Mouse (Mus musculus) neural tube, embryonic 14.5 days (tissue): ENCODE measurements at regions not wholly inside any gene's neighbourhood (a gene's known extent, or its start where the extent isn't known, plus 50 kb on each side); places are given as distances from the start of the nearest gene placed in this dataset.

Experiments
- ATAC-seq: fragments of 200-750 bp; cut with Nextera tagmentation; 2 replicates; pipeline ENCODE4 v1.8.0; 2017; ENCODE audit warnings: low read depth, mild to moderate bottlenecking, moderate TSS enrichment, moderate library complexity
- H3K27ac ChIP-seq: fragments of 300-500 bp; sonication (generic); 2 replicates; pipeline ENCODE4 v1.5.1; 2014; ENCODE audit warnings: low read depth, mild to moderate bottlenecking, control low read depth, low read length, moderate library complexity, mixed read lengths
- H3K27me3 ChIP-seq: fragments of 300-500 bp; sonication (generic); 2 replicates; pipeline ENCODE4 v1.6.1; 2014; ENCODE audit warnings: low read length; ENCODE audit not compliant: control insufficient read depth, insufficient read depth
- H3K36me3 ChIP-seq: fragments of 300-500 bp; sonication (generic); 2 replicates; pipeline ENCODE4 v1.6.1; 2014; ENCODE audit warnings: low read length, mixed read lengths; ENCODE audit not compliant: control insufficient read depth, insufficient read depth
- H3K4me1 ChIP-seq: fragments of 300-500 bp; sonication (generic); 2 replicates; pipeline ENCODE4 v1.6.1; 2014; ENCODE audit warnings: low read length; ENCODE audit not compliant: control insufficient read depth, insufficient read depth
- H3K4me2 ChIP-seq: fragments of 300-500 bp; sonication (generic); 2 replicates; pipeline ENCODE4 v1.6.1; 2014; ENCODE audit warnings: mild to moderate bottlenecking, low read depth, low read length, control low read depth
- H3K4me3 ChIP-seq: fragments of 300-500 bp; sonication (generic); 2 replicates; pipeline ENCODE4 v1.5.1; 2014; ENCODE audit warnings: low read depth, low read length, control low read depth, mixed read lengths
- H3K9ac ChIP-seq: fragments of 300-500 bp; sonication (generic); replicated peaks from 2 replicates; pipeline ENCODE4 v1.6.1; 2014; ENCODE audit warnings: low read depth, mild to moderate bottlenecking, control low read depth, low read length, mixed read lengths
- H3K9me3 ChIP-seq: fragments of 300-500 bp; sonication (generic); 2 replicates; pipeline ENCODE4 v1.6.1; 2016; ENCODE audit warnings: low read length; ENCODE audit not compliant: control insufficient read depth
- WGBS: fragments of 180-500 bp; shearing (Covaris S2); extraction: QIAGEN DNeasy Blood & Tissue Kit; methylation state at CpG from one replicate; pipeline ENCODE4 v1.1.7; 2014; 5-methylcytosine and 5-hydroxymethylcytosine counted together

- H3K27me3 ChIP-seq = no peaks in the 10 kb centered on the region
- no peak overlapping the region for H3K4me3 ChIP-seq
- no peak for ATAC-seq
- no peak overlapping the region for H3K4me2 ChIP-seq
- H3K27ac ChIP-seq = no peak overlapping the region
- no peaks in the 10 kb centered on the region for H3K9me3 ChIP-seq
- H3K9ac ChIP-seq = no peak overlapping the region
- H3K36me3 ChIP-seq = no peaks in the 10 kb centered on the region
- no peaks in the 10 kb centered on the region for H3K4me1 ChIP-seq
- 72% methylated on average over 4 of the region's 4 CpGs for WGBS
These were observed 457.3 kb upstream of the Tbx3 start for GRCm38 (mm10) chr5:119213196-119213595.

DNA sequence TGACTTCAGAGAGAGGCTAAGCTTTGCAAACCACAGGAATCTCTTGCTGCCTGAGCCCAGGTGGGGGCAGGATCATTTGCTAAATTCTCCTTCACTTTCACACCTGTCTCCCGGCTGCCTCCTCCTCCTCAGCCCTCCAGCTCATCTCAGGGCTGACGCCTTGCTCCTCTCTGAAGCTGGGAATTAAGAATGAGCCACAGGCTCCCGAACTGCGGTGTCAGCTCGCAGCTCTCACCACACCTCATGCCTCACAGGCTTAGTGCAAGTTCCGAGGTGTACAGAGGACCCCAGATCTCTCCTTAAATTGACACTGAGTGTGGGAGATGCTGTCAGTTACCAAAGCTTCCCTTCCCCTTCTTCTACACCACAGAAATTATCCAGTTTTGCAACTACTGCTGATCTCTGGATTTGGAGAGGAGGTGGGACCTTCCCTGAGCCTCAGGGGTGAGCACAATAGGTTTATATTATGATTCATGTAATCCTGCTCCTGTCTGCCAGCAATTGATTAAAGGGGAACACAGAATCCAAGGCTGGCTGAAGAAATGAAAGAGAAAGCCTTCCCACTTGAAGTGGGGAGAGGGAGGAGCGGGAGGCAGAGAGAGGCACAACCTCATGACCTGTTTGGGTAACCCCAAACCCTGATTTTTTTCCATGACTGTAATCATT lies 456.6 kb upstream of the Tbx3 start:
- whole genome bisulfite sequencing = 59% methylated on average over 7 of the region's 7 CpGs
- Histone ChIP-seq H3K27me3 (no peaks in the 10 kb centered on the region), H3K27ac (no peak overlapping the region), H3K4me2 (no peak overlapping the region), H3K4me1 (no peaks in the 10 kb centered on the region), H3K4me3 (no peak overlapping the region), H3K9ac (no peak overlapping the region), H3K36me3 (no peaks in the 10 kb centered on the region), H3K9me3 (no peaks in the 10 kb centered on the region)
- ATAC-seq = no peak

DNA sequence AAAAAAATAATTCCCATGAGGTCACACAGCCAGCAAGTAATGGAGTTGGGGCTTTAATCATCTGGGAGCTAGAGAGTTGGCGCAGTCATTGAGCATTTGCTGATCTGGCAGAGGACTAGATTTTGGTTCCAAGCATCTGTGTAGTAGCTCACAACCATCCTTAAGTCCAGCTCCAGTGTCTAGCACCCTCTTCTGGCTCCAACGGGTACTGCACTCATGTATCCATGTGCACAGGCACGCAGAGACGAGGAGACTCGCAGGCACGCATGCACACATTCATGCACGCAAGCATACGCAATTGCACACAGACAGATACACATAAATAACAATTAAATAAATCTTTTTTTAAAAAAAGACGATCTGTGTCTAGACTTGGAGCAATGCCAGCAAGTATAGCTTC lies 455.5 kb upstream of the Tbx3 start:
- no peaks in the 10 kb centered on the region for H3K4me1 ChIP-seq

GRCm38 (mm10) chr5:119215364-119215763 lies 455.1 kb upstream of the Tbx3 start:
- Histone ChIP-seq H3K4me1 (no peaks in the 10 kb centered on the region), H3K4me3 (no peak overlapping the region), H3K9ac (no peak overlapping the region), H3K27ac (no peak overlapping the region), H3K9me3 (no peaks in the 10 kb centered on the region), H3K27me3 (no peaks in the 10 kb centered on the region), H3K36me3 (no peaks in the 10 kb centered on the region), H3K4me2 (no peak overlapping the region)
- ATAC-seq = no peak
- WGBS = 70% methylated on average over 10 of the region's 10 CpGs

More for the DNA sequence above, 455.5 kb upstream of the Tbx3 start:
- Histone ChIP-seq H3K4me3 (no peak overlapping the region), H3K27me3 (no peaks in the 10 kb centered on the region), H3K27ac (no peak overlapping the region), H3K9ac (no peak overlapping the region), H3K9me3 (no peaks in the 10 kb centered on the region), H3K36me3 (no peaks in the 10 kb centered on the region), H3K4me2 (no peak overlapping the region)
- 89% methylated on average over 9 of the region's 9 CpGs for WGBS
- no peak for ATAC-seq

GRCm38 (mm10) chr5:119216146-119216545 lies 454.3 kb upstream of the Tbx3 start:
- ATAC-seq = no peak
- H3K9ac ChIP-seq = no peak overlapping the region
- no peaks in the 10 kb centered on the region for H3K27me3 ChIP-seq
- WGBS = 77% methylated on average over 3 of the region's 3 CpGs
- H3K36me3 ChIP-seq = no peaks in the 10 kb centered on the region
- no peak overlapping the region for H3K27ac ChIP-seq
- no peaks in the 10 kb centered on the region for H3K4me1 ChIP-seq
- H3K9me3 ChIP-seq = no peaks in the 10 kb centered on the region
- no peak overlapping the region for H3K4me3 ChIP-seq
- H3K4me2 ChIP-seq = no peak overlapping the region

GRCm38 (mm10) chr5:119217077-119217476 lies 453.4 kb upstream of the Tbx3 start:
- H3K9me3 ChIP-seq = no peaks in the 10 kb centered on the region
- no peak overlapping the region for H3K4me2 ChIP-seq
- H3K4me3 ChIP-seq = no peak overlapping the region
- H3K36me3 ChIP-seq = no peaks in the 10 kb centered on the region
- no peaks in the 10 kb centered on the region for H3K4me1 ChIP-seq
- no peaks in the 10 kb centered on the region for H3K27me3 ChIP-seq
- WGBS = 53% methylated on average over 9 of the region's 9 CpGs
- no peak overlapping the region for H3K27ac ChIP-seq
- ATAC-seq = no peak
- H3K9ac ChIP-seq = no peak overlapping the region

DNA sequence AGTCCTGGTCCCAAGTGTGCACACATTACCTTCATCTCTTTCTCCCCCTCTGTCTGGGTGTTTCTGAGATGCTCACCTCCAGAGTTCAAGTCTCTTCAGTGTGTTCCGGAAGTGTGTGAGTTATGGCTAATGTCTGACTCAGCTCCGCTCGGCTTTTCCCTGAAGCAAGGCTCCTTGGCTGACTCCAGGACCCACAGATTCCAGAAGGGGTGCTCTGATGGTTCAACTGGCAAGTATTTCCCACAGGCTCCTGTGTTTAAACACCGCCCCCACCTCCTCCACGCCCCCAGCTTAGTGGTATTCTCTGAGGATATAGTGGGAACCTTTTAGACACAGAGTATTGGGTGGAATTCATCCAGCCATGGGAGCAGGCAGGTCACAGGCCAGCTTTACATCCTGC lies 441.8 kb upstream of the Tbx3 start:
- Histone ChIP-seq H3K27me3 (no peaks in the 10 kb centered on the region), H3K9ac (no peak overlapping the region), H3K36me3 (no peaks in the 10 kb centered on the region), H3K4me3 (no peak overlapping the region), H3K27ac (no peak overlapping the region), H3K4me2 (no peak overlapping the region), H3K9me3 (no peaks in the 10 kb centered on the region), H3K4me1 (no peaks in the 10 kb centered on the region)
- no peak for ATAC-seq
- WGBS = 83% methylated on average over 5 of the region's 5 CpGs

GRCm38 (mm10) chr5:119232941-119233340 lies 437.5 kb upstream of the Tbx3 start:
- Histone ChIP-seq H3K4me1 (no peaks in the 10 kb centered on the region), H3K4me2 (no peak overlapping the region), H3K9me3 (no peaks in the 10 kb centered on the region), H3K9ac (no peak overlapping the region), H3K27ac (no peak overlapping the region), H3K4me3 (no peak overlapping the region), H3K27me3 (no peaks in the 10 kb centered on the region), H3K36me3 (no peaks in the 10 kb centered on the region)
- 90% methylated on average over 7 of the region's 7 CpGs for WGBS
- no peak for ATAC-seq

GRCm38 (mm10) chr5:119235884-119236283 lies 434.6 kb upstream of the Tbx3 start:
- no peak overlapping the region for H3K4me3 ChIP-seq
- WGBS = 85% methylated on average over 10 of the region's 10 CpGs
- no peaks in the 10 kb centered on the region for H3K4me1 ChIP-seq
- H3K9ac ChIP-seq = no peak overlapping the region
- H3K36me3 ChIP-seq = no peaks in the 10 kb centered on the region
- no peak for ATAC-seq
- no peak overlapping the region for H3K4me2 ChIP-seq
- H3K27ac ChIP-seq = no peak overlapping the region
- H3K9me3 ChIP-seq = no peaks in the 10 kb centered on the region
- H3K27me3 ChIP-seq = no peaks in the 10 kb centered on the region
